Mouse (Mus musculus) stomach, postnatal 0 days (tissue): ENCODE results near the gene Itih1.

Experiments used
- CTCF ChIP-seq: IDR thresholded peaks from 2 replicates; pipeline ENCODE4 v1.5.1; 2016; ENCODE audit warnings: antibody characterized with exemption, low read depth, mild to moderate bottlenecking, moderate library complexity
- EP300 ChIP-seq: optimal IDR thresholded peaks from 2 replicates; pipeline ENCODE3; 2016; ENCODE audit warnings: antibody characterized with exemption

- no peak for TF ChIP-seq EP300
- no peak for TF ChIP-seq CTCF
These were observed 61.4 kb downstream of the Itih1 start for GRCm38 (mm10) chr14:30881718-30882108.
